Mouse (Mus musculus) limb, embryonic 13.5 days (tissue): ENCODE data around the gene Saa3. TPM values are rescaled to one million over a fixed set of nuclear protein-coding genes. Genes with fewer than 3 reads are reported as not detected.
A peak's percentile ranks its signal among the peaks of the same experiment; 100 is the strongest.

ENCODE experiments used
- ATAC-seq: fragments of 200-750 bp; cut with Nextera tagmentation; 2 replicates; pipeline ENCODE4 v1.8.0; 2017; ENCODE audit warnings: low read depth, moderate number of reproducible peaks, moderate TSS enrichment; ENCODE audit not compliant: low FRiP score
- H3K27ac ChIP-seq: fragments of 300-500 bp; sonication (generic); 2 replicates; pipeline ENCODE4 v1.5.1; 2015; ENCODE audit warnings: inconsistent platforms, mild to moderate bottlenecking, moderate library complexity
- H3K27me3 ChIP-seq: fragments of 300-500 bp; sonication (generic); 2 replicates; pipeline ENCODE4 v1.6.1; 2015; ENCODE audit warnings: mild to moderate bottlenecking, inconsistent platforms
- H3K36me3 ChIP-seq: fragments of 300-500 bp; sonication (generic); 2 replicates; pipeline ENCODE4 v1.6.1; 2015; ENCODE audit warnings: inconsistent platforms, mild to moderate bottlenecking, moderate library complexity
- H3K4me1 ChIP-seq: fragments of 300-500 bp; sonication (generic); 2 replicates; pipeline ENCODE4 v1.6.1; 2015; ENCODE audit warnings: inconsistent platforms
- H3K4me2 ChIP-seq: fragments of 300-500 bp; sonication (generic); replicated peaks from 2 replicates; pipeline ENCODE4 v1.6.1; 2015; ENCODE audit warnings: inconsistent platforms, mild to moderate bottlenecking, moderate library complexity
- H3K4me3 ChIP-seq: fragments of 300-500 bp; sonication (generic); 2 replicates; pipeline ENCODE4 v1.5.1; 2015; ENCODE audit warnings: moderate library complexity, mild to moderate bottlenecking, inconsistent platforms
- H3K9ac ChIP-seq: fragments of 300-500 bp; sonication (generic); 2 replicates; pipeline ENCODE4 v1.6.1; 2015; ENCODE audit warnings: mild to moderate bottlenecking, inconsistent platforms
- H3K9me3 ChIP-seq: fragments of 300-500 bp; sonication (generic); 2 replicates; pipeline ENCODE4 v1.6.1; 2016; ENCODE audit warnings: inconsistent platforms
- WGBS: fragments of 180-500 bp; shearing (Covaris S2); methylation state at CpG from one replicate; pipeline ENCODE4 v1.1.7; 2015; 5-methylcytosine and 5-hydroxymethylcytosine counted together
- polyA plus RNA-seq: library from polyadenylated mRNA; unstranded; fragments of >200 nt; fragmentation: Nextera tagmentation; extraction: Ambion mirVana; gene quantifications from 2 replicates; pipeline ENCODE4 v1.2.1, GENCODE M21; 2015

Saa3 gene
- polyA plus RNA-seq, 1 experiment from 2014 or later = 0.59 TPM

DNA sequence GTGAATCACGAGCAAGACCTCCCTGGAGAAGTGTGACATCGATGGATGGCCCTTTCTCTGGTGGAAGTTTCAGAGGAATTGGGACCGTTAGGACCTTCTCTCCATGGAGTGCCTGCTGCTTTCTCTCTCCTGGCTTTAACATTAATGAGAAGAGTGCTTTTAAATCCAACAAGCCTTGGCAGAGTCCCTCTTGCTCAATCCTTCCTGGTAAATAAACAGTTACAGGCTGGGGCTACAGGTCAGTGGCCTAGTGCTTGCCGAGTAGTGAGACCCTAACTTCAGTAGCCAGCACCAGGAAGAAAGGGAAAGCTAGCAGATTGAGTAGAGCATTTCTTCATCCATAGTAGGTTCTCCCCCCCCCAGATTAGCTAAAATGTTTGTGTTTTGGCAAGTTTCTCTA lies 17.0 kb upstream of the Saa3 start, which contains the start of gene Saa4:
Gene Saa4, minus strand, starts transcription at position 146 of the 400 bp plus-strand sequence.
- 76% methylated on average over 4 of the region's 4 CpGs for WGBS
- H3K36me3 ChIP-seq = no peaks in the 10 kb centered on the region

DNA sequence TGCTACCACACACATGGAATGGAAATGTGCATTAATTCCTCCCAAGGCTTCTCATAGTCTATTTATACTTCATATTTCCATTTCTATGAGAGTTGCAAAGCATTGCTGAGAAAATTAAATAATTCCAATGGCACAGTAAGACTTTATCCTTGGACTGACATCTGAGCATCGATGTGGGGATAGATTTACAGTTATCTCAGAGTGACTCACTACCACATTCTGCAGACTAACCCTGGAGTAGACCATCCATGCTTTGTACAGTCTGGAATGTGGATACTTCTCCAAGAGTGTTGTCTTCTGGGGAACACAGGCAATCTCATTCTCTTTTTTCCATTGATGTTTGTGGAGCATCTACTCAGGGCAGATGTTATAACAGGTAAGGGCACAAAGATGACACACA lies 12.1 kb upstream of the Saa3 start:
- H3K27me3 ChIP-seq = no peaks in the 10 kb centered on the region
- H3K36me3 ChIP-seq = no peaks in the 10 kb centered on the region
- WGBS = 91% methylated on average over 1 of the region's 1 CpGs
- no peak overlapping the region for H3K9ac ChIP-seq
- no peaks in the 10 kb centered on the region for H3K4me1 ChIP-seq
- H3K4me2 ChIP-seq = no peak overlapping the region
- no peak overlapping the region for H3K27ac ChIP-seq
- H3K9me3 ChIP-seq = no peaks in the 10 kb centered on the region
- ATAC-seq = no peak
- no peak overlapping the region for H3K4me3 ChIP-seq

More for the DNA sequence above, 17.0 kb upstream of the Saa3 start, which contains the start of gene Saa4:
- no peak within 1 kb of the TSS for H3K4me3 ChIP-seq
- H3K4me1 ChIP-seq = no peaks in the 10 kb centered on the region
- ATAC-seq = no peak
- no peak within 1 kb of the TSS for H3K9ac ChIP-seq
- no peaks in the 10 kb centered on the region for H3K9me3 ChIP-seq
- H3K27me3 ChIP-seq = no peaks in the 10 kb centered on the region
- no peak within 1 kb of the TSS for H3K4me2 ChIP-seq
- H3K27ac ChIP-seq = no peak within 1 kb of the TSS

DNA sequence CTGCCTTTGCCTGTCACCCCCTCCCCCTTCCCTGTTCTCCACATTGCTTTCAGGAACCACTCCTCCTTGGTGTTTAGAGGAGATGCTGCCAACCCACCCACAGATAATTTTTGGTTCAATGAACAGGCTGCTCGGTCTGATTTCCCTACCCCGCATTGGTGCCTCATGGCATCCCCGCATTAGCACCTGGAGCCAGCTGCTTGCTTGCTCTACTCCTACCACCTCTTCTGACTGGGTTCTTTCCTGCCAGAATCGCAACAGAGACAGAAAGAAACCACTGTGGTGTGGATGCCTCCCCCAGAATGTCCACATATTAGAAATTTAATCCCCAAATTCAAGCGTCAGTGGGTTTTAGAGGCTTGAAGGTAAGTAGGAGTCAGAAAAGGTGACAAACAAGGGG lies 8.9 kb upstream of the Saa3 start:
- no peak overlapping the region for H3K27ac ChIP-seq
- H3K36me3 ChIP-seq = no peaks in the 10 kb centered on the region
- no peak overlapping the region for H3K4me3 ChIP-seq
- H3K4me2 ChIP-seq = no peak overlapping the region
- ATAC-seq = no peak
- H3K27me3 ChIP-seq = no peaks in the 10 kb centered on the region; the same call in 1 of the 2 replicates
- no peak overlapping the region for H3K9ac ChIP-seq
- WGBS = 74% methylated on average over 5 of the region's 5 CpGs
- no peaks in the 10 kb centered on the region for H3K9me3 ChIP-seq
- no peaks in the 10 kb centered on the region for H3K4me1 ChIP-seq

DNA sequence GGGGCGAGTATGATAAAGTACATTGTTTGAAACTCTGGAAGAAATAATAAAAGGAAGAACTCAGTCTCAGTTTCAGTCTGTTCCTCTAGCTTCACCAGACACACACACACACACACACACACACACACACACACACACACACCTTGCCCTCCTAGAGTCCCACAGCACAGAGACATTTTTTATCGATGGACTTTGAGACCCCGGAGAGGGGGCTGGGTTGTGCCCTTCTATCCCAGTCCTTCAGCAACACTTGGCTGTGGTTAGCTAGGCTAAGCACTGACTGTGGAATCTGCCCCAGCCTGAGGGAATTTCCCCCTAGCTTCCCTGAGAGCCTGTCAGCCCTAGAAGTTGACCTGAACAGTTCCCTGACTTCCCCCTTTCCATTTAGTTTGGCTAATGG lies 8.3 kb upstream of the Saa3 start:
- no peak overlapping the region for H3K4me3 ChIP-seq
- no peaks in the 10 kb centered on the region for H3K36me3 ChIP-seq
- no peak overlapping the region for H3K27ac ChIP-seq
- no peaks in the 10 kb centered on the region; the same call in 1 of the 2 replicates for H3K27me3 ChIP-seq
- no peak overlapping the region for H3K9ac ChIP-seq
- no peaks in the 10 kb centered on the region for H3K4me1 ChIP-seq
- no peak for ATAC-seq
- H3K9me3 ChIP-seq = no peaks in the 10 kb centered on the region
- WGBS = 92% methylated on average over 3 of the region's 3 CpGs
- no peak overlapping the region for H3K4me2 ChIP-seq

DNA sequence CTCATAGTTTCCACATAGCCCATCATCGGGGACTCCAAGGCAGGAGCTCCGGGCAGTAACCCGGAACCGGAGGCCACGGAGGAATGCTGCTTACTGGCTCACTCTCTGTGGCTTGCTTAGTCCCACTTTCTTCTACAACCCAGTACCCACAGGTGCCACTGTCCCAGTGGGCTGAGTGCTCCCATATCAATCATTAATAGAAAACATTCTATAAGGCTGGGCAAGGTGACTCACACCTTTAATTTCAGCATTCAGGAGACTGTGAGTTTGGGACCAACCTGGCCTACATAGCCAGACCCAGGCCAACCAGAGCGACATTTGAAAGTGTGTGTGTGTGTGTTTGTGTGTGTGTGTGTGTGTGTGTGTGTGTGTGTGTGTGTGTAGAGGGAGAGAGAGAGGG lies 7.9 kb upstream of the Saa3 start:
- H3K27me3 ChIP-seq = no peaks in the 10 kb centered on the region; the same call in 1 of the 2 replicates
- no peak for ATAC-seq
- WGBS = 91% methylated on average over 6 of the region's 6 CpGs
- no peak overlapping the region for H3K4me2 ChIP-seq
- H3K27ac ChIP-seq = no peak overlapping the region
- H3K4me3 ChIP-seq = no peak overlapping the region
- no peak overlapping the region for H3K9ac ChIP-seq
- no peaks in the 10 kb centered on the region for H3K9me3 ChIP-seq
- H3K4me1 ChIP-seq = no peaks in the 10 kb centered on the region
- H3K36me3 ChIP-seq = no peaks in the 10 kb centered on the region

DNA sequence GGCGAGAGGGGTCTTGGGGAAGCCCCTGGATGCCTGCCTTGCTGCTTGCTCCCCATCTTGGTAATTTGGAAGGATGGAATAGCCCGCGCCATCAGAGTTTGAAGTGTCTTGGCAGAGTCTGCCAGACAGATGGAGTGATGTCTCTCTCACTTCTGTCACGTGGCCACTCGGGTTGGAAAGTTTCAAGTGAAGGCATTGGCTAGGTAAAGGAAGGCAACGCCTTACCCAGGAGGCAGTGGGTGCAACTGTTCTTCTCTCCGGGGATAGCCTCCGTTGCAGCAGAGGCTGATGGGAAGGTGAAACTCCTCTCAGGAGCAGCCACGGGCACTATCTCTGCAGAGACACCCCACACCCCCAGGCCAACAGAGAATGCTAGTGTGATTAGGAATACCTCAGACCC lies 5.0 kb upstream of the Saa3 start:
- 73% methylated on average over 9 of the region's 9 CpGs for WGBS
- Histone ChIP-seq H3K27me3 (no peaks in the 10 kb centered on the region; the same call in 1 of the 2 replicates), H3K27ac (no peak overlapping the region), H3K4me2 (no peak overlapping the region), H3K4me3 (no peak overlapping the region), H3K36me3 (no peaks in the 10 kb centered on the region), H3K4me1 (no peaks in the 10 kb centered on the region), H3K9ac (no peak overlapping the region), H3K9me3 (no peaks in the 10 kb centered on the region)
- no peak for ATAC-seq

DNA sequence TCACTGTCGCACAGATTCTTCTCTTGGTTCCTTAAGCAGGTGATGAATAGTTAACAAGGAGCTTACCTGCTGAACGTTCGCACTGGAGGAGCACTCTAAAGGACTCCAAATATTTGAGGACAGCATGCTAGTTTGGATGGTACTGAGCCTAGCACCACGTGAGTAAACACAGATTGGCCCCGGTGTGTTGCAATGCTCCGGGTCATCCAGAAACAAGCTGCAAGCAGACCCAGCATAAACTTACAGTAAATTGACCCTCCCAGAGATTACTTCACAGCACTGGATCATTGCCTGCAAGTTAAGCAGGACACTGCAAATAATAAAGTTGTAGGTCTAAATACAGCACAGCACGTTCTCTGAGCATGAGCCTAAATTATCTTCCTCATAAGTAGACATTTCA lies 4.0 kb upstream of the Saa3 start:
- no peak overlapping the region for H3K27ac ChIP-seq
- H3K36me3 ChIP-seq = no peaks in the 10 kb centered on the region
- no peaks in the 10 kb centered on the region; the same call in 1 of the 2 replicates for H3K27me3 ChIP-seq
- no peak for ATAC-seq
- no peak overlapping the region for H3K4me2 ChIP-seq
- no peaks in the 10 kb centered on the region for H3K4me1 ChIP-seq
- H3K4me3 ChIP-seq = no peak overlapping the region
- WGBS = 79% methylated on average over 7 of the region's 7 CpGs
- H3K9ac ChIP-seq = no peak overlapping the region
- no peaks in the 10 kb centered on the region for H3K9me3 ChIP-seq

DNA sequence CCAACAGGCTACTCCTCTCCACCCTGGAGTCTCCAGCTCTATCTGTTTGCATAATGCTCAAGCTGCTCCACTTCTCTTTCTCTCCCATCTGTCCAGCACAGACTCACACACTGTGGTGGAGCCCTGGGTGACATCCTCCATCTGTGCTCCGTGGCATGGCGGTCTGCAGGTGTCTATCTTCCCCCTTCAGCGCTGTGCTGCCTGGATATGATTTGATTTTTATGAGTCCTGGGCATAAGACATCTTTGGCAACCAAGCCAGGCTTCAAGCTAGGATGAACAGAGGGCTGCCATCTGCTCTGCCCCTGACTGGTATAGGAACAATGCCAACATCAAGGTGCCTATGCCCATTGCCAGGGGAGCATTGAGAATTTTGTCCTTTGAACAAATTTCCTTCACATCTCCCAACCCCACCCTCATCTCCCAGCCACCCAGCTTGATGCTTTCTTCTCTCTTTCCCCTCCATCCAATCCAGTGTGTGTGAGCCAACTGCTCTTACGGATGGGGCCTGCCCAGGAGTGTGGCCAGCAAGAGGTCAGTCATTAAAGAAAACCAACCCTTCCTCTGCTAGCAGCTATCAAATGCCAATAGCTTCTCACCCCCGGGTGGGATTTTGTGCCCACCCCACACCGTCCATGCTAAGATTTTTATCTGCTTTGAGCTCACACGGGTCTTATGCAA lies 3.2 kb upstream of the Saa3 start:
- WGBS = 88% methylated on average over 7 of the region's 7 CpGs
- no peaks in the 10 kb centered on the region; the same call in 1 of the 2 replicates for H3K27me3 ChIP-seq
- H3K4me3 ChIP-seq = no peak overlapping the region
- no peak for ATAC-seq
- H3K9me3 ChIP-seq = no peaks in the 10 kb centered on the region
- H3K9ac ChIP-seq = no peak overlapping the region
- H3K27ac ChIP-seq = no peak overlapping the region
- no peaks in the 10 kb centered on the region for H3K4me1 ChIP-seq
- no peak overlapping the region for H3K4me2 ChIP-seq
- no peaks in the 10 kb centered on the region for H3K36me3 ChIP-seq

DNA sequence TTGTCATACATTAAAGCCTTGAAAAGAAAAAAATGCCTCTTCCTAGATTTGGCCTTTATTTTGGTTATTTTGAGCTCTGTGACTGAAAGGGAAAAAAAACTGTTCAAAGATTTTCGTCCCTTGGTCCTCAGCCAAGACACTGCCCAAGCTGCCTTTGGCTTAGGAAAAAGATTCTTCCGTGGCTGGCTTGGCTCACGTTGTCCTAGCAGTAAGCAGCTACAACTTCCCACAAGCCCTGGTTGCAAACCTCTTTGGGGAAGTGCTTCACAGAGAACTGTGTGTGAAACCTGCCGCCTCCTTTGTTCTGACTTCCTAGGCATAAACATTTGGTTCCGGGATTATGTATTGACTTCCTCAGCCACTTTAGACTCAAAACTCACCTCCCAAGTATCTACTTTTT lies 1.4 kb upstream of the Saa3 start:
- Histone ChIP-seq H3K9me3 (no peaks in the 10 kb centered on the region), H3K27me3 (no peaks in the 10 kb centered on the region; the same call in 1 of the 2 replicates), H3K4me3 (no peak overlapping the region), H3K4me1 (no peaks in the 10 kb centered on the region), H3K27ac (no peak overlapping the region), H3K4me2 (no peak overlapping the region), H3K9ac (no peak overlapping the region), H3K36me3 (no peaks in the 10 kb centered on the region)
- no peak for ATAC-seq
- 52% methylated on average over 5 of the region's 5 CpGs for WGBS

DNA sequence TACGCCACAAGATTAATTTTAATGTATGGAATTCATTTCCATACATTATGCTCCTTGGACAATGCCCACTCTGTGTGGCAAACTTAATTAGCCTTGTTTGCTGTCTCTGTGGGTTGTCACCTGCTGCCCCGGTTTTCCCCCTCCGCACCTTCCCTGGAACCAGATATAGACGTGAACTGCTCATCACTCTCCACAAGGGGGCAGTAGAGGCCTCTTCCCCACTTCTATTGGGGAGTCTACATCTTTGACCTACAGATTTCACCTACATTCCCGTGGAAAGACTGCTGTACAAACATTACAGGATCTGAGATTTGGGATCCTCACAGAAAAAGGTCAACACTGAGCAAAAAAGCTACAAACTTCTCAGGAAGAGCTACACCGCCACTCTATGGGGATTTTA lies 982 bp downstream of the Saa3 start:
- Histone ChIP-seq H3K9ac (no peak overlapping the region), H3K4me2 (no peak overlapping the region), H3K27ac (no peak overlapping the region), H3K4me3 (no peak overlapping the region), H3K27me3 (no peaks in the 10 kb centered on the region), H3K36me3 (no peaks in the 10 kb centered on the region), H3K9me3 (no peaks in the 10 kb centered on the region), H3K4me1 (peaks cover 3% of the 10 kb centered on the region)
- WGBS = 34% methylated on average over 6 of the region's 6 CpGs
- no peak for ATAC-seq

DNA sequence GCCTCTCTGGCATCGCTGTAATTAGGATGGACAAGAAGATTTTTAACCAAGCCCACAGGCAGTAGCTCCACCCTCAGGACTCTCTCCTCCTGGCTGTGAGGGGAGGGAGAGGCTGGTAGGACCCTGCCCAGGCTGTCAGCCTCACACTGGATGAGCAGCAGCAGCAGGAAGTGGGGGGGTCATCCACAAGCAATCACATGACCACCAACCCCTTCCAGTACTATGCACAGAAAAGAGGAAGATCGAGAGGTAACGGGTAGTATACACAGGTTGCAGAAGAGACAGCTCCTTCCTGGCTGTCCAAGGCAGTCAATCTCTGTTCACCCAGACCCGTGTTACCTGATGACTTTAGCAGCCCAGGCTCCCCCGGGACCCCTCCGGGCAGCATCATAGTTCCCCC lies 3.2 kb downstream of the Saa3 start:
- Histone ChIP-seq H3K27ac (no peak overlapping the region), H3K9ac (no peak overlapping the region), H3K36me3 (peaks cover 7% of the 10 kb centered on the region), H3K4me3 (no peak overlapping the region), H3K4me1 (peaks cover 10% of the 10 kb centered on the region), H3K4me2 (no peak overlapping the region), H3K9me3 (no peaks in the 10 kb centered on the region), H3K27me3 (no peaks in the 10 kb centered on the region)
- WGBS = 80% methylated on average over 6 of the region's 6 CpGs
- no peak for ATAC-seq

DNA sequence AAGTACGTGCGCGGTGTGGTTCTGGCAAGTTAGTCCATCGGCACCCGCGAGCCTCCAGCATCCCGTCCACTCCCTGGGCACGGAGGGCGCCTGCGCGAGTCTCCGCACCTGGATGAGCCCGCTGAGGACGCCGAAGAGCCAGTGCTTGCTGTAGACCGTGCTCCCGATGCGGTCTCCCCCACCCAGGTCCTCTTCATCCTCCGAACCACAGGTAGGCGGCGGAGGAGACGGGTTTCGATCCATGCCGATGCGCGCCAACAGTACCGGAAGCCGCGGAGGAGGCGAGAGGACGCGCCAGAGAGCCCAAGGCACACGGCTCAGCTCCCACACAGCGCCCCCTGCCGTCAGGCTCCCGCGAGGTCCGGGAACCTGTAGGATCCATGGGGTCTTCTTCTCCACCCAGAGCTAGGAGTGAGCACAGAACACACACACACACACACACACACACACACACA lies 5.1 kb downstream of the Saa3 start, which contains the start of gene Saal1:
Gene Saal1, minus strand, starts transcription at position 291 of the 455 bp plus-strand sequence.
- under 1% methylated on average over 36 of the region's 38 CpGs for WGBS
- Histone ChIP-seq H3K36me3 (peaks cover 24% of the 10 kb centered on the region), H3K27ac (peak within 1 kb of the TSS; percentile 84), H3K4me2 (peak within 1 kb of the TSS; percentile 66), H3K27me3 (no peaks in the 10 kb centered on the region), H3K4me3 (peak within 1 kb of the TSS; percentile 77), H3K9ac (peak within 1 kb of the TSS; percentile 91), H3K4me1 (peaks cover 10% of the 10 kb centered on the region), H3K9me3 (no peaks in the 10 kb centered on the region)
- peak; percentile 95 for ATAC-seq

DNA sequence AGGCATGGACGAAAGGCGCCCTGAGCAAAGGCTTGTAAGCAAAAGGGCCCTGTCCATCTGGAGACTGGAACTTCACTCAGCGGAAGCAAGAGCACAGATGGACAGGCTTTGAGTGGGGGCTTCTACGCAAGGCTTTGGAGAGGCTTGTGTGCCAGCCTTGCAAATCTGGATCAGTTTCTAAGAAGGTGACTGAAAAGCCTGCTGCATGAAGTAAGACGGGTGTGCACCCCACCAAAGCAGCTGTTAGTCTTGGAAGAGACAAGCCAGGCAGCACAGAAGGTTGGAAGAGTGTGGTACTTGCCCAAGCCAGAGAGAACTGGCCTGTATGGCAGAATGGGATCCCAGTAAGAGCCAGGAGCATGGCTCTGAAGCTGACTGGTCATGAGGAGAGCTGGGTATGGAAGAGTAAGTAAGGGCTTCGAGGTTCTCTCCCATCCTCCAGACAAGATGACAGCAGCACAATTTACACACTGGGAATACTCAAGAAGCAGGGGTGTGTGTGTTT lies 14.9 kb downstream of the Saa3 start:
- H3K4me2 ChIP-seq = no peak overlapping the region
- peaks cover 98% of the 10 kb centered on the region for H3K36me3 ChIP-seq
- H3K9ac ChIP-seq = no peak overlapping the region
- no peaks in the 10 kb centered on the region for H3K4me1 ChIP-seq
- 96% methylated on average over 6 of the region's 6 CpGs for WGBS
- no peaks in the 10 kb centered on the region for H3K9me3 ChIP-seq
- H3K4me3 ChIP-seq = no peak overlapping the region
- no peak overlapping the region for H3K27ac ChIP-seq
- no peaks in the 10 kb centered on the region for H3K27me3 ChIP-seq
- ATAC-seq = no peak
